Mouse (Mus musculus) limb, embryonic 11.5 days (tissue): ENCODE results near the gene Tmem167. TPM values are rescaled to one million over a fixed set of nuclear protein-coding genes. Genes with fewer than 3 reads are reported as not detected.

Source experiments
- ATAC-seq: fragments of 200-750 bp; cut with Nextera tagmentation; 2 replicates; pipeline ENCODE4 v1.8.0; 2017; ENCODE audit warnings: low read depth; ENCODE audit not compliant: insufficient number of reproducible peaks, low FRiP score, low TSS enrichment
- DNase-seq: peaks from one replicate; pipeline ENCODE4 v3.0.0-alpha.2; 2015; ENCODE audit warnings: low spot score
- H3K27ac ChIP-seq: fragments of 300-500 bp; sonication (generic); replicated peaks from 2 replicates; pipeline ENCODE4 v1.5.1; 2014; ENCODE audit warnings: low read depth, mild to moderate bottlenecking, low read length
- H3K27me3 ChIP-seq: fragments of 300-500 bp; sonication (generic); 2 replicates; pipeline ENCODE4 v1.6.1; 2014; ENCODE audit warnings: mild to moderate bottlenecking, low read length, mixed read lengths; ENCODE audit not compliant: control insufficient read depth, insufficient read depth
- H3K36me3 ChIP-seq: fragments of 300-500 bp; sonication (generic); 2 replicates; pipeline ENCODE4 v1.6.1; 2014; ENCODE audit warnings: mild to moderate bottlenecking, low read length, moderate library complexity, mixed read lengths; ENCODE audit not compliant: control insufficient read depth, insufficient read depth
- H3K4me1 ChIP-seq: fragments of 300-500 bp; sonication (generic); 2 replicates; pipeline ENCODE4 v1.6.1; 2014; ENCODE audit warnings: low read length, mixed read lengths; ENCODE audit not compliant: control insufficient read depth, insufficient read depth
- H3K4me2 ChIP-seq: fragments of 300-500 bp; sonication (generic); 2 replicates; pipeline ENCODE4 v1.6.1; 2014; ENCODE audit warnings: low read depth, mild to moderate bottlenecking, moderate library complexity; ENCODE audit not compliant: severe bottlenecking
- H3K4me3 ChIP-seq: fragments of 300-500 bp; sonication (generic); 2 replicates; pipeline ENCODE4 v1.5.1; 2014; ENCODE audit warnings: low read depth, low read length
- H3K9ac ChIP-seq: fragments of 300-500 bp; sonication (generic); 2 replicates; pipeline ENCODE4 v1.6.1; 2014; ENCODE audit warnings: mild to moderate bottlenecking, low read length
- H3K9me3 ChIP-seq: fragments of 300-500 bp; sonication (generic); 2 replicates; pipeline ENCODE4 v1.6.1; 2016; ENCODE audit warnings: low read length; ENCODE audit not compliant: control insufficient read depth
- WGBS: fragments of 180-500 bp; shearing (Covaris S2); extraction: QIAGEN DNeasy Blood & Tissue Kit; methylation state at CpG from one replicate; pipeline ENCODE4 v1.1.7; 2014; 5-methylcytosine and 5-hydroxymethylcytosine counted together
- polyA plus RNA-seq: library from polyadenylated mRNA; unstranded; fragments of >200 nt; fragmentation: Nextera tagmentation; extraction: Ambion mirVana; gene quantifications from 2 replicates; pipeline ENCODE4 v1.2.1, GENCODE M21; 2014

The Tmem167 gene
- polyA plus RNA-seq: 74.9 and 75.9 TPM in 2 replicates

DNA sequence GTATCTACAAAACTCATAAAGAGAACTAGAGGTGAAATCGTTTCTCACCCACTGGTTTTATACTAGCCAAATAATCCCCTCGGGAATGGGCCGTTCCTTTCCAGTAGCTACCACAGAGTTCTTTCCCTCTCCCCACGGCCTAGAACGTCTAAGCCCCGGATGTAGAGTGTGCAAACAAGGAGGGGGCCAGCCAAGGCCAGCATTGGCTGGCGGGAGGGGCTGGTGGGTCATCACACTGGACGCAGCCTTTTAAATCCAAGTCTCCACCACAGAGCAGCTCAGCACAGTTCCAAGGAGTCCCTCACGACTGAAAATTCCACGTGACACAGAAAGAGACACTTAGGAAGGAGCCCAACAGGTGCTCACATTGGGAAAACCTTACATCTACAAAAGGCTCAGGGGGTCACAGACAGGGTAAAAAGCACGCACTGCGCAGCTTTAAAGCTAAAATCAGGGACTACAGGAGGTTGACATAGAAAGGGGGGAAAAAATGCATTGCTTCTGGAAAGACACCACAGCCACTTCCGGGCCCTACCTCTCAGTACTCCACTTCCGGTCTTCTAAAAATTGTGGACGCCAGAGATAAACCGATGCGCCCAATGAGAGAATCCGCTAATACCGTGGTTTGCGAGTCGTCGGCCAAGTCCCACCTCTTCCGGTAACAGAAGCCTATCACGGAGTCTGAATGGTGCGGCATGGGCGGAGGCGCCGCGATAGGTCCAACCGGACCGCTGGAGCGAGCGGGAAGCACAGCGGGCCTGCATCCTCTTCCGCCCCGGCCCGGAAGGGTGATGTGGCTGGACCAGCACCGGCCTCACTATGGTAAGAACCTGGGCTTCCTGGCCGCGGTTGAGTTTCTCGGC, at the start of gene Tmem167, which contains the start of gene Xrcc4:
Gene Tmem167, plus strand, starts transcription at position 162 of the 863 bp plus-strand sequence.
Gene Xrcc4, minus strand, starts transcription at position 647 of the 863 bp plus-strand sequence.
- ATAC-seq (peak; percentile 100), DNase-seq (peak; percentile 93)
- Histone ChIP-seq H3K36me3 (no peaks in the 10 kb centered on the region), H3K9ac (peak within 1 kb of the TSS; percentile 93), H3K4me2 (peak within 1 kb of the TSS; percentile 84), H3K4me3 (peak within 1 kb of the TSS; percentile 91), H3K27me3 (no peaks in the 10 kb centered on the region), H3K27ac (peak within 1 kb of the TSS; percentile 69), H3K9me3 (no peaks in the 10 kb centered on the region), H3K4me1 (no peaks in the 10 kb centered on the region)
- WGBS: 3% methylated on average over 41 of the region's 41 CpGs

DNA sequence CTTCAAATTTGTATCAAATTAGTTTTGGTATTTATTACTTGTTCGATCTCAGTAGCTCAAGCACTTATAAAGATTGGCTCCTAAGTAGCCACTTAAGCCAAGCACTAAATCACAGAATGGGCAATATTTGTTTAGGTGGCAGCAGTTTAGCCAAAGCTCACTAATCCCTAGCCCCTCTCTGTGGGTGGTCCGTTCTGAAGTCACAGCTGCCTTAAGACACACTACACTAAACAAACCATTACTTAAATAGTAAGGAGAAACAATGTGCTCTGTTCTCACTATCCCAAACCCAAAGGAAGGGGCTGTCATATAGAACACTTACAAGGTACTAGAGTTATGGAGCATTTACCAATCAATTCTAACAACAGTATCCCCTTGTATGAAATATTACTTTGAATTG, 49.3 kb upstream of the Tmem167 start:
- Histone ChIP-seq H3K4me1 (no peaks in the 10 kb centered on the region), H3K4me3 (no peak overlapping the region), H3K9me3 (no peaks in the 10 kb centered on the region), H3K27ac (no peak overlapping the region), H3K4me2 (no peak overlapping the region), H3K27me3 (no peaks in the 10 kb centered on the region), H3K36me3 (no peaks in the 10 kb centered on the region), H3K9ac (no peak overlapping the region)
- WGBS: 12% methylated on average over 2 of the region's 2 CpGs
- ATAC-seq (peak; percentile 47; the same call in 1 of the 2 replicates), DNase-seq (peak; percentile 65)

GRCm38 (mm10) chr13:90051735-90052134, 37.2 kb upstream of the Tmem167 start:
- no peak for DNase-seq
- Histone ChIP-seq H3K4me2 (no peak overlapping the region), H3K9me3 (no peaks in the 10 kb centered on the region), H3K9ac (no peak overlapping the region), H3K27me3 (no peaks in the 10 kb centered on the region), H3K4me1 (no peaks in the 10 kb centered on the region), H3K36me3 (no peaks in the 10 kb centered on the region), H3K27ac (no peak overlapping the region), H3K4me3 (no peak overlapping the region)
- ATAC-seq: no peak
- WGBS: 77% methylated on average over 6 of the region's 6 CpGs

- no peaks in the 10 kb centered on the region for H3K9me3 ChIP-seq
- ATAC-seq (no peak), DNase-seq (no peak)
- no peak overlapping the region for H3K27ac ChIP-seq
- WGBS: 88% methylated on average over 3 of the region's 3 CpGs
- no peaks in the 10 kb centered on the region for H3K27me3 ChIP-seq
- no peak overlapping the region for H3K9ac ChIP-seq
- H3K4me3 ChIP-seq: no peak overlapping the region
- no peaks in the 10 kb centered on the region for H3K4me1 ChIP-seq
- H3K4me2 ChIP-seq: no peak overlapping the region
- H3K36me3 ChIP-seq: no peaks in the 10 kb centered on the region
These were observed 36.5 kb upstream of the Tmem167 start for GRCm38 (mm10) chr13:90052408-90052807.

DNA sequence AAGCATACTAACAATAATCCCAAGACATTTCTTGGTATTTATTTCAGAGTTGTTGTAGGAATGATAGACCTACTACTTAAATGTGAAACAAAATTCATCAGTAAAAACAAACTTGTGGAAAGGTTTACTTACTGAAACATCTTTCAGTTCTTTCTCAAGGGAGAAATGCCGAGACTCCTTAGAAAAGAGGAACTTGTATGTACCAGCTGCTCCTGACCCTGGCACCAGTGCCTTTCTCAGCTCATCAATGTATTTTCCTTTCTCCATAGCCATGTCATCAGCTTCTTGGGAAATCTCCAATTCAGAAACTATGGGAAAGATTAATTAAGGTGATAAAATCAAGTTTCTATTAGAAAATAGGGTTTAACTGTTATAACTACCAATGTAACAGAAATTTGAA, 27.0 kb upstream of the Tmem167 start:
- no peak overlapping the region for H3K27ac ChIP-seq
- no peaks in the 10 kb centered on the region for H3K27me3 ChIP-seq
- H3K4me1 ChIP-seq: no peaks in the 10 kb centered on the region
- WGBS: 77% methylated on average over 1 of the region's 1 CpGs
- ATAC-seq: no peak
- H3K9me3 ChIP-seq: no peaks in the 10 kb centered on the region
- no peaks in the 10 kb centered on the region for H3K36me3 ChIP-seq
- no peak overlapping the region for H3K9ac ChIP-seq
- H3K4me3 ChIP-seq: no peak overlapping the region
- DNase-seq: no peak
- H3K4me2 ChIP-seq: no peak overlapping the region

GRCm38 (mm10) chr13:90089825-90090183, 881 bp downstream of the Tmem167 start:
- peak; percentile 80 for ATAC-seq
- Histone ChIP-seq H3K9ac (peak overlapping the region; percentile 93), H3K4me2 (peak overlapping the region; percentile 62), H3K9me3 (no peaks in the 10 kb centered on the region), H3K4me1 (no peaks in the 10 kb centered on the region), H3K27me3 (no peaks in the 10 kb centered on the region), H3K27ac (peak overlapping the region; percentile 59; the same call in 1 of the 2 replicates), H3K4me3 (peak overlapping the region; percentile 91), H3K36me3 (no peaks in the 10 kb centered on the region)
- WGBS: 0% methylated on average over 27 of the region's 27 CpGs
- DNase-seq: no peak

GRCm38 (mm10) chr13:90101514-90101913, 12.6 kb downstream of the Tmem167 start:
- H3K27me3 ChIP-seq: no peaks in the 10 kb centered on the region
- no peaks in the 10 kb centered on the region for H3K9me3 ChIP-seq
- ATAC-seq: no peak
- H3K4me2 ChIP-seq: no peak overlapping the region
- no peak for DNase-seq
- H3K27ac ChIP-seq: no peak overlapping the region
- no peak overlapping the region for H3K9ac ChIP-seq
- H3K4me1 ChIP-seq: no peaks in the 10 kb centered on the region
- H3K4me3 ChIP-seq: no peak overlapping the region
- H3K36me3 ChIP-seq: no peaks in the 10 kb centered on the region; the same call in 1 of the 2 replicates

DNA sequence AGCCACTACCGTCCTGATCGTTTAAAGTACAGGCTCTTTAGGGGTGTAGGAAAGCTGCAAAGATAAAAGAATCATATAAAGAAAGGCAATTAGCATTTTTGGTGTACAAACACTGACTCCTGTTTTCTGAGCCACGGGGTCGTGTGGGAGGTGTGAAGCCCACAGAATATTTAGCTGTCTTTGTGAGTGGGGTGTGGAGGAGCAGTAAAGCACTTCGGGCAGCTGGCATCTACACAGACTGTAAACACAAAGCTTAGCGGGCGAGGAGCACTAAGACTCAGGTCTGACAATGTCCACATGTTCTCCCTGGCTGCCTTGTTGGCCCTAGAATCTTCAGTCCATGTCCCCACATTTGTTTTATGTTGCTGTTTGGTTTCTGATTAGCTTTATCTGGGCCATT, 17.2 kb downstream of the Tmem167 start:
- WGBS: 94% methylated on average over 7 of the region's 7 CpGs
- Histone ChIP-seq H3K9me3 (no peaks in the 10 kb centered on the region), H3K27me3 (no peaks in the 10 kb centered on the region), H3K9ac (no peak overlapping the region), H3K4me1 (no peaks in the 10 kb centered on the region), H3K36me3 (no peaks in the 10 kb centered on the region; the same call in 1 of the 2 replicates), H3K27ac (no peak overlapping the region), H3K4me3 (no peak overlapping the region), H3K4me2 (no peak overlapping the region)
- no peak for ATAC-seq
- no peak for DNase-seq
